Mouse (Mus musculus) gastrocnemius, postnatal 36 days (tissue): ENCODE results near the gene Gm13285. TPM values are rescaled to one million over a fixed set of nuclear protein-coding genes. Genes with fewer than 3 reads are reported as not detected.
A peak's percentile ranks its signal among the peaks of the same experiment; 100 is the strongest.
"Not testable (repeated sequence)": the region's sequence is repeated elsewhere in the genome, so short reads cannot be mapped to it uniquely, and the experiment has no call there.

Experiments used
- DNase-seq, 2 experiments: peaks; one replicate each; pipeline ENCODE4 v3.0.0; 2022
- intact Hi-C: fragments of 180-260 bp; cut with DNase I; formaldehyde crosslinking; loops from one replicate; pipeline ENCODE4 v1.15.1; 2025
- long read RNA-seq, 2 experiments: library from polyadenylated mRNA; stranded (forward); transcript quantifications; one replicate each; pipeline ENCODE4 v2.0.0; 2021
- total RNA-seq, 2 experiments: library from RNA; stranded (reverse); gene quantifications; 2 replicates each; pipeline ENCODE4 v1.2.3; 2021

The Gm13285 gene
- total RNA-seq = not detected
- long read RNA-seq, experiment 1 = 0 reads
- long read RNA-seq, experiment 2 = 0 reads

DNA sequence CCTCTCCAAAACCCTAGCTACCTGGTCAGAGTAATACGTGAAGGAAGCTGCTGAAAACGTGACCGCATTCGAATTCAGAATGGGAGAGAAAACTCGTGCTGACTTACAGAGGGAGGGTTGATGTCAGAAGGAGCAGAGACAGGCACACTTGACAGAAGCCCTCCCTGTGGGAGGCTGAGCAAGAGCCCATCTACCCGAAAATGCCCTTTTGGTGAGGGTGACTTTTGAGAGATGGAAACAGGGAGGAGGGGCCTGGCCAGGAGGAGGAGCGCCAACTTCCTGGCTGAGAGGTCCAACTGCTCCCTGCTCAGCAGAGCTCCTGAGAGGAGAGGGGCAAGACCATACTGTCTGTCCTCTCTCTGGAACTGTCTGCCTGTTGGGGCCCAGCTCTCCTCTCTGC is at the start of gene Gm13285:
Gene Gm13285, plus strand, starts transcription at position 301 of the 400 bp plus-strand sequence.
- DNase-seq, intact Hi-C loops: not testable (repeated sequence)

DNA sequence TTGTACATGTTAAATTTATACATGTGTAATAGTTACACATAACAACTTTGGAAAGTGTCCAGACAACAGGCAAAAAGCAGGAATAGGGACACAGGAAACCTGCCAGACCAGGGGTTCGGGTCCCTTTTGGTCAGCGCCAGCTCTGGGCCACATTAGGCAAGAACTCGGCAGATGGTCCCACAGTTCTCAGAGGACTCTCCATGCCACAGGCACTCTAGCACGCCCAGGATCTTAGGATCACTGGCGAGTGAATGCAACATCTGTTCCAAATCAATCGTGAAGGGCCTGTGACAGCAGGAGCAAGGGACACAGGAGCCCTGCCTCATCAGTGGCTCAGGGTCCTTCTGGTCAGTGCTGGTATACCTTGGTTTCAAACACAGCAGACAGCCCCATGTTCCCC is 49.5 kb upstream of the Gm13285 start:
- intact Hi-C loops = no loop called here
- no peak for DNase-seq

DNA sequence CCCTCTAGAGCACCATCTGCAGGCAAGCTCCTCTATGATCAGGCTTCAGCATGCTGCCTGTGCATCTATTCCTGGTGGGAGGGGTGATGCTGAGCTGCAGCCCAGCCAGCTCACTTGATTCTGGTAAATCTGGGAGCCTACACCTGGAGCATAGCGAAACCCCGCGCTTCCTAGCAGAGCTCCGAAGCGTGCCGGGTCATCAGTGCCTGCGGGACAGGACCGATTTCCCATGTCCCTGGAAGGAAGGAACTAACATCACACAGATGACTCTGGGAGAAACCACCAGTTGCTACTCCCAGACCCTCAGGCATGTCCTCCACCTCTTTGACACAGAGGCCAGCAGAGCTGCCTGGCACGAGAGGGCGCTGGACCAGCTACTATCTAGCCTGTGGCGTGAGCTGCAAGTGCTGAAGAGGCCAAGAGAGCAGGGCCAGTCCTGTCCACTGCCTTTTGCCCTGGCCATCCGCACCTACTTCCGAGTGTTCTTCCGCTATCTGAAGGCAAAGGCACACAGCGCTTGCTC is 44.6 kb upstream of the Gm13285 start, which contains the start of gene Gm13271:
Gene Gm13271, plus strand, starts transcription at position 51 of the 523 bp plus-strand sequence.
- peak; percentile 59 to 71 for DNase-seq
- intact Hi-C loops = not testable (repeated sequence)

DNA sequence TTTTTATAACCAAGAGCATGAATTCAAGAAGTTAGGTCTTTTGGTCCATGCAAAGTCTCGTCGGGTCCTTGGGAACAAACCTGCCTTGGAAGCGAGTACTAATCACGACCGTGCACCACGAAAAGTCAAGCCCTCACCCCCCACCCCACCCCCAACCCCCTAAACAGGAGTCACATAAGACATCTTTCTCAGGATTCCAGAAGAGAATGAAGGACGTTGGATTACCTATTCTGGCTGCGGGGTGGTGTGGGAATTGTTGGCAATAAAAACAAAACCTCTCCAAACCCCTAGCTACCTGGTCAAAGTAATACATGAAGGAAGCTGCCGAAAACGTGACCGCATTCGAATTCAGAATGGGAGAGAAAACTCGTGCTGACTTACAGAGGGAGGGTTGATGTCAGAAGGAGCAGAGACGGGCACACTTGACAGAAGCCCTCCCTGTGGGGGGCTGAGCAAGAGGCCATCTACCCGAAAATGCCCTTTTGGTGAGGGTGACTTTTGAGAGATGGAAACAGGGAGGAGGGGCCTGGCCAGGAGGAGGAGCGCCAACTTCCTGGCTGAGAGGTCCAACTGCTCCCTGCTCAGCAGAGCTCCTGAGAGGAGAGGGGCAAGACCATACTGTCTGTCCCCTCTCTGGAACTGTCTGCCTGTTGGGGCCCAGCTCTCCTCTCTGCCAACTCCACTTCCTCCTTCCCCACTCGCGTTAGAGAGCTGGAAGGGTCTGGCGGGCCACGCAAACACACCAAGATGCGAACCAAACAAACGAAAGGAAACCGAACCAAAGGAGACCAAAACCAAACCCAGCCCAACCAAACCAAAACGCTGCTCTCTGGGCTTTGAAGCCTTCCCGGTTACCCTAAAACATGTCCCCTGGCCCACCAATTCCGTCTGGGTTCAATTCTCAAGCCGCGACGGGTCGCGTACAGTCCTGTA is 42.6 kb upstream of the Gm13285 start:
- intact Hi-C loops = not testable (repeated sequence)

DNA sequence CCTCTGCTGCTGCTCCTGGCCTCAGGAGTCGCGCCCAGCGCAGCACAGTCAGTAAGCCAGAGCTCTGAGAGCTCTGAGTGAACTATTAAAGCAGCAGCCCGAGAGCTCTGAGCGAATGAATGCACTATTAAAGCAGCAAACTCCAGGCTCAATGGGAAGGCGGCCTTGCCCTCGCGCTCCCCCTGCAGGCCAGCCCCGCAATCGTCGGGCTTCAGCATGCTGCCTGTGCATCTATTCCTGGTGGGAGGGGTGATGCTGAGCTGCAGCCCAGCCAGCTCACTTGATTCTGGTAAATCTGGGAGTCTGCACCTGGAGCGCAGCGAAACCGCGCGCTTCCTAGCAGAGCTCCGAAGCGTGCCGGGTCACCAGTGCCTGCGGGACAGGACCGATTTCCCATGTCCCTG is 41.8 kb upstream of the Gm13285 start:
- intact Hi-C loops = not testable (repeated sequence)
- DNase-seq = peak; percentile 74 to 90

More for the DNA sequence above, 42.6 kb upstream of the Gm13285 start:
- DNase-seq = peak in 1 of 2 experiments; percentile 25

DNA sequence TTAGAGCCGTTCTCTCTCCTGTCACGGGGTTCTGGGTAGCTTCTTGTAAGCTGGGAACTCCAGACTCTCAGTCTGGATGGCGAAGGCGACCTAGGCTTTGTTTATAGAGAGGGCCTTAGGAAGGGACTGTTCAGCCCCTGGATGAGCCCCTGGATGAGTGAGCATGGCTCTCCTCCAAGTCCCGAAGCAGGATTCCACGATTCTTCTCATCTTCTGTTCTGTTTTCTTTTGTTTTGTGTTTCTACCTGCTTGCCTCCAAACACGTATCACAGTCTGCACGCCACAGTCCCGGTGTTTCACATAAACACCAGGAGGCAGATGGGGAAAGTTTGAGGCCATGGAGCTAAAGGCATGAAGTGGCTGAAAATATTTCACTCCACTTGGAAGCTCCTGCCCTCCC is 40.7 kb upstream of the Gm13285 start:
- intact Hi-C loops, DNase-seq: not testable (repeated sequence)

DNA sequence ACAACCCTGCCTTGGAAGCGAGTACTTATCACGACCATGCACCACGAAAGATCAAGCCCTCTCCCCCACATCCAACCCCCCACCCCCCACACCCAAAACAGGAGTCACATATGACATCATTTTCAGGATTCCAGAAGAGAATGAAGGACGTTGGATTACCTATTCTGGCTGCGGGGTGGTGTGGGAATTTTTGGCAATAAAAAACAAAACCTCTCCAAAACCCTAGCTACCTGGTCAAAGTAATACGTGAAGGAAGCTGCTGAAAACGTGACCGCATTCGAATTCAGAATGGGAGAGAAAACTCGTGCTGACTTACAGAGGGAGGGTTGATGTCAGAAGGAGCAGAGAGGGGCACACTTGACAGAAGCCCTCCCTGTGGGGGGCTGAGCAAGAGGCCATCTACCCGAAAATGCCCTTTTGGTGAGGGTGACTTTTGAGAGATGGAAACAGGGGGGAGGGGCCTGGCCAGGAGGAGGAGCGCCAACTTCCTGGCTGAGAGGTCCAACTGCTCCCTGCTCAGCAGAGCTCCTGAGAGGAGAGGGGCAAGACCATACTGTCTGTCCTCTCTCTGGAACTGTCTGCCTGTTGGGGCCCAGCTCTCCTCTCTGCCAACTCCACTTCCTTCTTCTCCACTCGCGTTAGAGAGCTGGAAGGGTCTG is 39.7 kb upstream of the Gm13285 start, which contains the start of gene Gm13283:
Gene Gm13283, plus strand, starts transcription at position 510 of the 659 bp plus-strand sequence.
- DNase-seq, intact Hi-C loops: not testable (repeated sequence)

DNA sequence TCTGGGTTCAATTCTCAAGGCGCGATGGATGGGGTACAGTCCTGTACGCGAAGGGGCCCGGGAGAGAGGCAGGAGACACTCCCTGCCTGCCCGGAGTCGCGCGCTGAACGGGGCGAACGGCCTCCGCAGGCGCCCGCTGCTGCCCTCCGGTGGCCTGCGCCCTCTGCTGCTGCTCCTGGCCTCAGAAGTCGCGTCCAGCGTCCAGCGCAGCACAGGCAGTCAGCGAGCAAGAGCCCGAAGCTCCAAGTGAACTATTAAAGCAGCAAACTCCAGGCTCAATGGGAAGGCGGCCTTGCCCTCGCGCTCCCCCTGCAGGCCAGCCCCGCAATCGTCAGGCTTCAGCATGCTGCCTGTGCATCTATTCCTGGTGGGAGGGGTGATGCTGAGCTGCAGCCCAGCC is 39.0 kb upstream of the Gm13285 start:
- DNase-seq = peak; percentile 65 to 71
- intact Hi-C loops = not testable (repeated sequence)

DNA sequence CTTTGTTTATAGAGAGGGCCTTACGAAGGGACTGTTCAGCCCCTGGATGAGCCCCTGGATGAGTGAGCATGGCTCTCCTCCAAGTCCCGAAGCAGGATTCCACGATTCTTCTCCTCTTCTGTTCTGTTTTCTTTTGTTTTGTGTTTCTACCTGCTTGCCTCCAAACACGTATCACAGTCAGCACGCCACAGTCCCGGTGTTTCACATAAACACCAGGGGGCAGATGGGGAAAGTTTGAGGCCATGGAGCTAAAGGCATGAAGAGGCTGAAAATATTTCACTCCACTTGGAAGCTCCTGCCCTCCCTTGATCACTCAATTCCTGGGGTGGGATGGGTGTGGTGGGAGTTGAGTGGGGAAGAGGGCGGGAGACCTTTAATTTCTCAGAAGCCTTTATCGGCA is 37.7 kb upstream of the Gm13285 start:
- peak; percentile 55 to 68 for DNase-seq
- intact Hi-C loops = not testable (repeated sequence)

DNA sequence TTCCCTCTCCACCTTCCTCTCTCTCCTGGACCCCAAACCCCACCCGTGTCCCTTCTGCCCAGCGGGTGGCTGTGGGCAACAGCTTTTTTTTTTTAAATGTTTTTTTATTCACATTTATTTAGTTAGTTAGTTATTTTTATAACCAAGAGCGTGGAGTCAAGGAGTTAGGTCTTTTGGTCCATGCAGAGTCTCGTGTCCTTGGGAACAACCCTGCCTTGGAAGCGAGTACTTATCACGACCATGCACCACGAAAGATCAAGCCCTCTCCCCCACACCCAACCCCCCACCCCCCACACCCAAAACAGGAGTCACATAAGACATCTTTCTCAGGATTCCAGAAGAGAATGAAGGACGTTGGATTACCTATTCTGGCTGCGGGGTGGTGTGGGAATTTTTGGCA is 37.1 kb upstream of the Gm13285 start:
- DNase-seq, intact Hi-C loops: not testable (repeated sequence)

DNA sequence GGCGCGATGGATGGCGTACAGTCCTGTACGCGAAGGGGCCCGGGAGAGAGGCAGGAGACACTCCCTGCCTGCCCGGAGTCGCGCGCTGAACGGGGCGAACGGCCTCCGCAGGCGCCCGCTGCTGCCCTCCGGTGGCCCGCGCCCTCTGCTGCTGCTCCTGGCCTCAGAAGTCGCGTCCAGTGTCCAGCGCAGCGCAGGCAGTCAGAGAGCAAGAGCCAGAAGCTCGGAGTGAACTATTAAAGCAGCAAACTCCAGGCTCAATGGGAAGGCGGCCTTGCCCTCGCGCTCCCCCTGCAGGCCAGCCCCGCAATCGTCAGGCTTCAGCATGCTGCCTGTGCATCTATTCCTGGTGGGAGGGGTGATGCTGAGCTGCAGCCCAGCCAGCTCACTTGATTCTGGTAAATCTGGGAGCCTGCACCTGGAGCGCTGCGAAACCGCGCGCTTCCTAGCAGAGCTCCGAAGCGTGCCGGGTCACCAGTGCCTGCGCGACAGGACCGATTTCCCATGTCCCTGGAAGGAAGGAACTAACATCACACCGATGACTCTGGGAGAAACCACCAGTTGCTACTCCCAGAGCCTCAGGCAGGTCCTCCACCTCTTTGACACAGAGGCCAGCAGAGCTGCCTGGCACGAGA is 36.0 kb upstream of the Gm13285 start:
- intact Hi-C loops = not testable (repeated sequence)
- peak; percentile 38 to 46 for DNase-seq

DNA sequence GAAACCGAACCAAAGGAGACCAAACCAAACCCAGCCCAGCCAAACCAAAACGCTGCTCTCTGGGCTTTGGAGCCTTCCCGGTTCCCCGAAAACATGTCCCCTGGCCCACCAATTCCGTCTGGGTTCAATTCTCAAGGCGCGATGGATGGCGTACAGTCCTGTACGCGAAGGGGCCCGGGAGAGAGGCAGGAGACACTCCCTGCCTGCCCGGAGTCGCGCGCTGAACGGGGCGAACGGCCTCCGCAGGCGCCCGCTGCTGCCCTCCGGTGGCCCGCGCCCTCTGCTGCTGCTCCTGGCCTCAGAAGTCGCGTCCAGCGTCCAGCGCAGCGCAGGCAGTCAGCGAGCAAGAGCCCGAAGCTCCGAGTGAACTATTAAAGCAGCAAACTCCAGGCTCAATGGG is 25.9 kb upstream of the Gm13285 start, which contains the start of gene Gm13290:
Gene Gm13290, plus strand, starts transcription at position 301 of the 400 bp plus-strand sequence.
- intact Hi-C loops, DNase-seq: not testable (repeated sequence)

DNA sequence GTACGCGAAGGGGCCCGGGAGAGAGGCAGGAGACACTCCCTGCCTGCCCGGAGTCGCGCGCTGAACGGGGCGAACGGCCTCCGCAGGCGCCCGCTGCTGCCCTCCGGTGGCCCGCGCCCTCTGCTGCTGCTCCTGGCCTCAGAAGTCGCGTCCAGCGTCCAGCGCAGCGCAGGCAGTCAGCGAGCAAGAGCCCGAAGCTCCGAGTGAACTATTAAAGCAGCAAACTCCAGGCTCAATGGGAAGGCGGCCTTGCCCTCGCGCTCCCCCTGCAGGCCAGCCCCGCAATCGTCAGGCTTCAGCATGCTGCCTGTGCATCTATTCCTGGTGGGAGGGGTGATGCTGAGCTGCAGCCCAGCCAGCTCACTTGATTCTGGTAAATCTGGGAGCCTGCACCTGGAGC is 22.8 kb upstream of the Gm13285 start, which contains the start of gene Gm13289:
Gene Gm13289, plus strand, starts transcription at position 301 of the 400 bp plus-strand sequence.
- DNase-seq, intact Hi-C loops: not testable (repeated sequence)

DNA sequence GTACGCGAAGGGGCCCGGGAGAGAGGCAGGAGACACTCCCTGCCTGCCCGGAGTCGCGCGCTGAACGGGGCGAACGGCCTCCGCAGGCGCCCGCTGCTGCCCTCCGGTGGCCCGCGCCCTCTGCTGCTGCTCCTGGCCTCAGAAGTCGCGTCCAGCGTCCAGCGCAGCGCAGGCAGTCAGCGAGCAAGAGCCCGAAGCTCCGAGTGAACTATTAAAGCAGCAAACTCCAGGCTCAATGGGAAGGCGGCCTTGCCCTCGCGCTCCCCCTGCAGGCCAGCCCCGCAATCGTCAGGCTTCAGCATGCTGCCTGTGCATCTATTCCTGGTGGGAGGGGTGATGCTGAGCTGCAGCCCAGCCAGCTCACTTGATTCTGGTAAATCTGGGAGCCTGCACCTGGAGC is 19.9 kb upstream of the Gm13285 start, which contains the start of gene Gm13272:
Gene Gm13272, plus strand, starts transcription at position 301 of the 400 bp plus-strand sequence.
- intact Hi-C loops, DNase-seq: not testable (repeated sequence)

DNA sequence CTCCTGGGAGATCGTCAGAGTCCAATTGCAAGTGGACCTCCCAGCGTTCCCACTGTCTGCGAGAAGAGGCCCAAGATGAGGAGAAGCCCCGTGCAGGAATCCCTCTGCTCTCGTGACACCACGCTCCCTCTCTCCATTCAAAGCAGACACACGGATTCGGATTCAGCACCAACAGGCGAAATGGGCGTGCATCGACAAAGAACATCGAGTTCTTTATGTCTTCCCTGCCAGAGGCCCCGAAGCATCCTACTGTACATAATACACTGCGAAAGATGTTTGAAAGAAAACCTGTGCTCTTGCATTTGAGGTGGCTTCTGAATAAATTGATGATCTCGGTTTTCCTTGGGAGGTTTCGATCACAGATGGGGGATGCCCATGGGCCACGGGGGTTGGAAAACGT is 19.1 kb upstream of the Gm13285 start:
- intact Hi-C loops, DNase-seq: not testable (repeated sequence)

DNA sequence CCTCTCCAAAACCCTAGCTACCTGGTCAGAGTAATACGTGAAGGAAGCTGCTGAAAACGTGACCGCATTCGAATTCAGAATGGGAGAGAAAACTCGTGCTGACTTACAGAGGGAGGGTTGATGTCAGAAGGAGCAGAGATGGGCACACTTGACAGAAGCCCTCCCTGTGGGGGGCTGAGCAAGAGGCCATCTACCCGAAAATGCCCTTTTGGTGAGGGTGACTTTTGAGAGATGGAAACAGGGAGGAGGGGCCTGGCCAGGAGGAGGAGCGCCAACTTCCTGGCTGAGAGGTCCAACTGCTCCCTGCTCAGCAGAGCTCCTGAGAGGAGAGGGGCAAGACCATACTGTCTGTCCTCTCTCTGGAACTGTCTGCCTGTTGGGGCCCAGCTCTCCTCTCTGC is 17.6 kb upstream of the Gm13285 start, which contains the start of gene Ifnz:
Gene Ifnz, plus strand, starts transcription at position 301 of the 400 bp plus-strand sequence.
- intact Hi-C loops, DNase-seq: not testable (repeated sequence)

DNA sequence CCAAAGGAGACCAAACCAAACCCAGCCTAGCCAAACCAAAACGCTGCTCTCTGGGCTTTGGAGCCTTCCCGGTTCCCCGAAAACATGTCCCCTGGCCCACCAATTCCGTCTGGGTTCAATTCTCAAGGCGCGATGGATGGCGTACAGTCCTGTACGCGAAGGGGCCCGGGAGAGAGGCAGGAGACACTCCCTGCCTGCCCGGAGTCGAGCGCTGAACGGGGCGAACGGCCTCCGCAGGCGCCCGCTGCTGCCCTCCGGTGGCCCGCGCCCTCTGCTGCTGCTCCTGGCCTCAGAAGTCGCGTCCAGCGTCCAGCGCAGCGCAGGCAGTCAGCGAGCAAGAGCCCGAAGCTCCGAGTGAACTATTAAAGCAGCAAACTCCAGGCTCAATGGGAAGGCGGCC is 17.1 kb upstream of the Gm13285 start:
- intact Hi-C loops, DNase-seq: not testable (repeated sequence)

DNA sequence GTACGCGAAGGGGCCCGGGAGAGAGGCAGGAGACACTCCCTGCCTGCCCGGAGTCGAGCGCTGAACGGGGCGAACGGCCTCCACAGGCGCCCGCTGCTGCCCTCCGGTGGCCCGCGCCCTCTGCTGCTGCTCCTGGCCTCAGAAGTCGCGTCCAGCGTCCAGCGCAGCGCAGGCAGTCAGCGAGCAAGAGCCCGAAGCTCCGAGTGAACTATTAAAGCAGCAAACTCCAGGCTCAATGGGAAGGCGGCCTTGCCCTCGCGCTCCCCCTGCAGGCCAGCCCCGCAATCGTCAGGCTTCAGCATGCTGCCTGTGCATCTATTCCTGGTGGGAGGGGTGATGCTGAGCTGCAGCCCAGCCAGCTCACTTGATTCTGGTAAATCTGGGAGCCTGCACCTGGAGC is 14.1 kb upstream of the Gm13285 start, which contains the start of gene Gm13276:
Gene Gm13276, plus strand, starts transcription at position 301 of the 400 bp plus-strand sequence.
- DNase-seq, intact Hi-C loops: not testable (repeated sequence)

DNA sequence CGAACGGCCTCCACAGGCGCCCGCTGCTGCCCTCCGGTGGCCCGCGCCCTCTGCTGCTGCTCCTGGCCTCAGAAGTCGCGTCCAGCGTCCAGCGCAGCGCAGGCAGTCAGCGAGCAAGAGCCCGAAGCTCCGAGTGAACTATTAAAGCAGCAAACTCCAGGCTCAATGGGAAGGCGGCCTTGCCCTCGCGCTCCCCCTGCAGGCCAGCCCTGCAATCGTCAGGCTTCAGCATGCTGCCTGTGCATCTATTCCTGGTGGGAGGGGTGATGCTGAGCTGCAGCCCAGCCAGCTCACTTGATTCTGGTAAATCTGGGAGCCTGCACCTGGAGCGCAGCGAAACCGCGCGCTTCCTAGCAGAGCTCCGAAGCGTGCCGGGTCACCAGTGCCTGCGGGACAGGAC is 11.1 kb upstream of the Gm13285 start, which contains the start of gene Gm13277:
Gene Gm13277, plus strand, starts transcription at position 231 of the 400 bp plus-strand sequence.
- peak; percentile 34 to 63 for DNase-seq
- intact Hi-C loops = not testable (repeated sequence)

DNA sequence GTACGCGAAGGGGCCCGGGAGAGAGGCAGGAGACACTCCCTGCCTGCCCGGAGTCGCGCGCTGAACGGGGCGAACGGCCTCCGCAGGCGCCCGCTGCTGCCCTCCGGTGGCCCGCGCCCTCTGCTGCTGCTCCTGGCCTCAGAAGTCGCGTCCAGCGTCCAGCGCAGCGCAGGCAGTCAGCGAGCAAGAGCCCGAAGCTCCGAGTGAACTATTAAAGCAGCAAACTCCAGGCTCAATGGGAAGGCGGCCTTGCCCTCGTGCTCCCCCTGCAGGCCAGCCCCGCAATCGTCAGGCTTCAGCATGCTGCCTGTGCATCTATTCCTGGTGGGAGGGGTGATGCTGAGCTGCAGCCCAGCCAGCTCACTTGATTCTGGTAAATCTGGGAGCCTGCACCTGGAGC is 8.2 kb upstream of the Gm13285 start, which contains the start of gene Gm13278:
Gene Gm13278, plus strand, starts transcription at position 301 of the 400 bp plus-strand sequence.
- intact Hi-C loops, DNase-seq: not testable (repeated sequence)
